Mouse (Mus musculus) bone marrow, adult 2 months (tissue): ENCODE measurements around the gene Gm44503. TPM values are rescaled to one million over a fixed set of nuclear protein-coding genes. Genes with fewer than 3 reads are reported as not detected.

Source experiments
- H3K27ac ChIP-seq: fragments of 200-500 bp; 2 replicates; pipeline ENCODE4 v1.5.1; 2012; ENCODE audit warnings: low read depth, mild to moderate bottlenecking, control low read depth, inconsistent platforms, low read length; ENCODE audit not compliant: control insufficient read depth, poor library complexity, insufficient read depth
- H3K4me1 ChIP-seq: fragments of 200-500 bp; 2 replicates; pipeline ENCODE4 v1.6.1; 2011; ENCODE audit warnings: low read length; ENCODE audit not compliant: control insufficient read depth, insufficient read depth
- H3K4me3 ChIP-seq: fragments of 200-500 bp; replicated peaks from 2 replicates; pipeline ENCODE3; 2011; ENCODE audit warnings: mild to moderate bottlenecking, low read depth, low read length, control low read depth; ENCODE audit not compliant: control insufficient read depth
- CTCF ChIP-seq: fragments of 200-500 bp; IDR thresholded peaks from 2 replicates; pipeline ENCODE4 v1.5.1; 2011; ENCODE audit warnings: low read length, control low read depth; ENCODE audit not compliant: control insufficient read depth, insufficient read depth
- POLR2A ChIP-seq: fragments of 200-500 bp; IDR thresholded peaks from 2 replicates; pipeline ENCODE4 v1.6.1; 2011; ENCODE audit warnings: low read depth, mild to moderate bottlenecking, control low read depth, low read length, borderline replicate concordance; ENCODE audit not compliant: control insufficient read depth
- WGBS: fragments of 180-500 bp; shearing (Covaris S2); methylation state at CpG from one replicate; pipeline ENCODE4 v1.1.7; 2018; 5-methylcytosine and 5-hydroxymethylcytosine counted together
- polyA plus RNA-seq: library from polyadenylated mRNA; stranded (reverse); fragments of >200 nt; gene quantifications from 2 replicates; pipeline ENCODE4 v1.2.4, GENCODE M21; 2011; ENCODE audit warnings: low replicate concordance; ENCODE audit not compliant: missing spikeins, insufficient read depth, insufficient read length

Gene Gm44503
- polyA plus RNA-seq, 1 experiment = not detected

GRCm38 (mm10) chr9:73020566-73021097 lies 62.0 kb downstream of the Gm44503 start:
- TF ChIP-seq CTCF = no peak
- TF ChIP-seq POLR2A = no peak
- Histone ChIP-seq H3K4me3 (no peak overlapping the region), H3K27ac (no peak overlapping the region), H3K4me1 (no peaks in the 10 kb centered on the region)
- WGBS = 87% methylated on average over 5 of the region's 5 CpGs

- Histone ChIP-seq H3K4me1 (no peaks in the 10 kb centered on the region; the same call in 1 of the 2 replicates), H3K27ac (no peak overlapping the region), H3K4me3 (no peak overlapping the region)
- TF ChIP-seq POLR2A (no peak), CTCF (no peak)
- WGBS = 73% methylated on average over 17 of the region's 17 CpGs
Observed at GRCm38 (mm10) chr9:73025818-73026636, 67.4 kb downstream of the Gm44503 start.

- TF ChIP-seq CTCF (no peak), POLR2A (no peak)
- no peak overlapping the region for H3K4me3 ChIP-seq
- H3K27ac ChIP-seq = peak overlapping the region; percentile 26; the same call in 1 of the 2 replicates
- H3K4me1 ChIP-seq = peaks cover 2% of the 10 kb centered on the region; the same call in 1 of the 2 replicates
- WGBS = 49% methylated on average over 1 of the region's 1 CpGs
Observed at GRCm38 (mm10) chr9:73030443-73030842, 71.8 kb downstream of the Gm44503 start.

DNA sequence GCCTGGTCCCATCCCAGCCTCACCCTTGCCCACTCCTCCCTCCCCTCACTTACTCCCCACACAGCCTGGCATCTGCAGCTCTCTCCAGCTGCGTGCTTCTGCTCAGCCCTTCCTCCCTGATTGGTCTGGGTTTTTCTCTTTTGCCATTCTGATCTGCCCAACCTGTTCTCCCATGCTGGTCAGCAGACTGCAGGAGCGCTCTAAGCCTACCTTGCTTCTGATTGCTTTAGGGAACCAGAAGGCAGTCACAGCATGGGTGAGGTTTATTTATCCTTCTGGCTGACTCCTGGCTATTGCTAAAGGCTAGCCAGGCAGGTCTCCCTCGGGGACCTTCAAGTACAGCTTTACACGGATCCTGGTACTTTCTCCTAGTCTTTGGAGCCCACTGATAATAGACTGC lies 72.8 kb downstream of the Gm44503 start:
- 74% methylated on average over 4 of the region's 4 CpGs for WGBS

GRCm38 (mm10) chr9:73033406-73033805 lies 74.8 kb downstream of the Gm44503 start:
- no peak overlapping the region for H3K27ac ChIP-seq
- WGBS = 93% methylated on average over 1 of the region's 1 CpGs
- H3K4me1 ChIP-seq = peaks cover 2% of the 10 kb centered on the region; the same call in 1 of the 2 replicates

More for the DNA sequence above, 72.8 kb downstream of the Gm44503 start:
- H3K27ac ChIP-seq = peak overlapping the region; percentile 51
- peaks cover 2% of the 10 kb centered on the region; the same call in 1 of the 2 replicates for H3K4me1 ChIP-seq
- H3K4me3 ChIP-seq = no peak overlapping the region
- no peak for TF ChIP-seq CTCF
- TF ChIP-seq POLR2A = no peak

GRCm38 (mm10) chr9:73039222-73039945 lies 80.7 kb downstream of the Gm44503 start:
- under 1% methylated on average over 49 of the region's 49 CpGs for WGBS
- peak overlapping the region; percentile 99 for H3K4me3 ChIP-seq
- peak overlapping the region; percentile 77 for H3K27ac ChIP-seq
- H3K4me1 ChIP-seq = no peaks in the 10 kb centered on the region; the same call in 1 of the 2 replicates
- TF ChIP-seq CTCF = no peak
- peak; percentile 69; the same call in 1 of the 2 replicates for TF ChIP-seq POLR2A

More at GRCm38 (mm10) chr9:73033406-73033805, 74.8 kb downstream of the Gm44503 start:
- no peak for TF ChIP-seq POLR2A
- no peak for TF ChIP-seq CTCF
- H3K4me3 ChIP-seq = no peak overlapping the region

DNA sequence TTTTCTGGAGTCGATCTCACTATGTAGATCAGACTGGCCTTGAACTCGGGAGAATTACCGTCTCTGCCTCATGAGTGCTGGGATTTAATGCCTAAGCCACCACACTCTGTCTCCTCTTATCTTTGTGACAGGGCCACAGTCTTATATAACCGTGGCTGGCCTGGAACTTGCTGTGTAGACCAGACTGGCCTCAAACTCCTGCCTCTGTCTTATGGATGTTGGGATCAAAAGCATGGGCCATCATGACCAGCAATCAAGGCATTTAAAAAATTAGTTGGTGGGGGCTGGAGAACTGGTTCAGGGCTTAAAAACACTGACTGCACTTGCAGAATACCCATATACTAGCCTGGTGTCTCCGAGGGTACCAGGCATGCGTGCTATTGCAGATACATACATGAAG lies 81.4 kb downstream of the Gm44503 start, which contains the start of gene Pigb:
Pigb (minus strand) TSS at position 299 of the 400 bp plus-strand sequence.
- TF ChIP-seq CTCF (no peak), POLR2A (no peak)
- Histone ChIP-seq H3K4me3 (peak within 1 kb of the TSS; percentile 99), H3K27ac (peak within 1 kb of the TSS; percentile 77), H3K4me1 (no peaks in the 10 kb centered on the region; the same call in 1 of the 2 replicates)
- WGBS = 25% methylated on average over 6 of the region's 6 CpGs
